Mouse (Mus musculus) cerebral cortex, adult 2 months (tissue): ENCODE measurements around the gene Lsm6.

Experiments
- WGBS: fragments of 180-500 bp; shearing (Covaris S2); methylation state at CpG from one replicate; pipeline ENCODE4 v1.1.7; 2018; 5-methylcytosine and 5-hydroxymethylcytosine counted together

Lsm6 gene

GRCm38 (mm10) chr8:78820673-78821310, at the start of gene Lsm6:
TSS of gene Lsm6 (minus strand) at chr8:78821140.
- WGBS = under 1% methylated on average over 64 of the region's 70 CpGs

- 83% methylated on average over 2 of the region's 2 CpGs for WGBS
Measured at GRCm38 (mm10) chr8:78867036-78867435, 46.1 kb upstream of the Lsm6 start.

GRCm38 (mm10) chr8:78863001-78863400, 42.1 kb upstream of the Lsm6 start:
- 84% methylated on average over 1 of the region's 1 CpGs for WGBS

GRCm38 (mm10) chr8:78862046-78862445, 41.1 kb upstream of the Lsm6 start:
- 47% methylated on average over 9 of the region's 9 CpGs for WGBS

- WGBS = 59% methylated on average over 5 of the region's 5 CpGs
Measured at GRCm38 (mm10) chr8:78860789-78861188, 39.8 kb upstream of the Lsm6 start.

GRCm38 (mm10) chr8:78857421-78857820, 36.5 kb upstream of the Lsm6 start:
- WGBS = 90% methylated on average over 7 of the region's 7 CpGs

- 79% methylated on average over 4 of the region's 4 CpGs for WGBS
Measured at GRCm38 (mm10) chr8:78852279-78852678, 31.3 kb upstream of the Lsm6 start.

- WGBS = 86% methylated on average over 3 of the region's 3 CpGs
Measured at GRCm38 (mm10) chr8:78847240-78847639, 26.3 kb upstream of the Lsm6 start.

GRCm38 (mm10) chr8:78844559-78844958, 23.6 kb upstream of the Lsm6 start:
- WGBS = 83% methylated on average over 5 of the region's 5 CpGs

- 75% methylated on average over 7 of the region's 7 CpGs for WGBS
Measured at GRCm38 (mm10) chr8:78838656-78839413, 17.9 kb upstream of the Lsm6 start.

- 99% methylated on average over 6 of the region's 6 CpGs for WGBS
Measured at GRCm38 (mm10) chr8:78836091-78836490, 15.2 kb upstream of the Lsm6 start.

GRCm38 (mm10) chr8:78828414-78828813, 7.5 kb upstream of the Lsm6 start:
- 79% methylated on average over 11 of the region's 11 CpGs for WGBS

- WGBS = 90% methylated on average over 4 of the region's 4 CpGs
Measured at GRCm38 (mm10) chr8:78824515-78824914, 3.6 kb upstream of the Lsm6 start.

GRCm38 (mm10) chr8:78819973-78820372, 967 bp downstream of the Lsm6 start:
- 37% methylated on average over 3 of the region's 3 CpGs for WGBS

- WGBS = 97% methylated on average over 2 of the region's 2 CpGs
Measured at GRCm38 (mm10) chr8:78814743-78815142, 6.2 kb downstream of the Lsm6 start.

GRCm38 (mm10) chr8:78813021-78813420, 7.9 kb downstream of the Lsm6 start:
- 91% methylated on average over 9 of the region's 9 CpGs for WGBS

GRCm38 (mm10) chr8:78812446-78812845, 8.5 kb downstream of the Lsm6 start:
- 89% methylated on average over 9 of the region's 9 CpGs for WGBS

- 92% methylated on average over 7 of the region's 7 CpGs for WGBS
Measured at GRCm38 (mm10) chr8:78811748-78812147, 9.2 kb downstream of the Lsm6 start.

- 68% methylated on average over 9 of the region's 9 CpGs for WGBS
Measured at GRCm38 (mm10) chr8:78810207-78810675, 10.7 kb downstream of the Lsm6 start.

- 89% methylated on average over 14 of the region's 14 CpGs for WGBS
Measured at GRCm38 (mm10) chr8:78809454-78810206, 11.3 kb downstream of the Lsm6 start.

- 95% methylated on average over 2 of the region's 2 CpGs for WGBS
Measured at GRCm38 (mm10) chr8:78808888-78809287, 12.1 kb downstream of the Lsm6 start.

- WGBS = 97% methylated on average over 5 of the region's 5 CpGs
Measured at GRCm38 (mm10) chr8:78808439-78808838, 12.5 kb downstream of the Lsm6 start.
